Mouse (Mus musculus) liver, embryonic 14.5 days (tissue): ENCODE data around the gene Fmo2.

Experiments used
- CTCF ChIP-seq: IDR thresholded peaks from 2 replicates; pipeline ENCODE4 v1.5.1; 2016; ENCODE audit warnings: antibody characterized with exemption, low read depth, control low read depth
- EP300 ChIP-seq: IDR thresholded peaks from 2 replicates; pipeline ENCODE4 v1.6.1; 2016; ENCODE audit warnings: antibody characterized with exemption, low read depth

DNA sequence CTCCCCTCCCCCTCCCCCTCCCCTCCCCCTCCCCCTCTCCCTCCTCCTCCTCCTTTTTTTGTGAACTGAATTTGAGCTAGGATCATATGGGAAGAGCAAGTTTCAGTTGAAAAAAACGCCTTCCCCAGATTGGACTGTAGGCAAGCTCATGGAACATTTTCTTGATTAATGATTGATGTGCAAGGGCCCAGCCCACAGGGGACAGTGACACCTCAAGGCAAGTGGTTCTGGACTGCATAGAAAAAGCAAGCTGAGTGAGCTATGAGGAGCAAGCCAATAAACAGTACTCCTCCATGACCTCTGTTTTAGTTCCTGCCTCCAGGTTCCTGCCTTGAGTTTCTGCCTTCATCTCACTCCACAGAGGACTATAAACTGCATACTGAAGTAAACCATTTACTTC is 26.6 kb upstream of the Fmo2 start:
- TF ChIP-seq CTCF = no peak
- TF ChIP-seq EP300 = no peak
